Mouse (Mus musculus) E14TG2a.4 (cell line): ENCODE results near the gene Lrfn5.

Experiments
- CTCF ChIP-seq: conservative IDR thresholded peaks from 2 replicates; pipeline ENCODE4 v1.5.1; 2014; ENCODE audit warnings: low read length
- POU5F1 ChIP-seq: IDR thresholded peaks from 2 replicates; pipeline ENCODE4 v1.6.1; 2014; ENCODE audit warnings: low read length, borderline replicate concordance

DNA sequence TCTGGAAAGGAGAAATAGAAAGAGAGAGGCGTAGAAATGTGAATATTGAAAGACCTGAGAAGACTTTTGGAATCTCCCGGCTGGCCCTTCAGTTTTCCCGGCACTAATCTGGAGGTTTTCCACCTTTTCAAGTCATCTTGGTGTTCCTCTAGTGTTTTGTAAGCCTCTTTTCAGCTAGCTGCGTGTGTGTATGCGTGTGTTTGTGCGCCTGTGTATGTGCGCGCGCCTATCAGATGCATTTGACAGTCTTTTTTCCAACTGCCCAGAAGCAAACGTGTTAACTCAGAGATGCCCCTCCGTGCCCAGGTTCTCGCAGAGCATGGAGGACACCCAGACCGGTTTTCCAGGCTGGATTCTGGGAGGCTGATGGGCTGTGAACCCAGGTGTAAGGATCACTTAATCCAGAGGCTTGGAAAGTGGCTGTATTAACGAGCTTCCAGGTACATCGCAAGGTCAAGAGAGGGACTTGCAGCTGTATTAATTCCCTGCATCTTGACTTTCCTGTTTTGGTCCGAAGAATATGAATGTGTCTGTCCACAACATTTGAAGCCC lies 757 bp downstream of the Lrfn5 start:
- TF ChIP-seq CTCF (no peak), POU5F1 (no peak)
